7 mouse cellular contexts compared by ENCODE assay signal in genomic region chr16:58409825-58410224, GRCm38 (mm10). TPM values are rescaled to one million over a fixed set of nuclear protein-coding genes. Genes with fewer than 3 reads are reported as not detected.
DNase-seq lines count a peak whose midpoint lies in the region; ATAC-seq and TF ChIP-seq lines count a peak whose summit lies in the region.

No protein-coding gene starts in this region.

- no peaks in the 10 kb centered on the region for H3K9me3 ChIP-seq in lung, embryonic 14.5 days (ENCODE audit: low read depth, low read length)
- no peaks in the 10 kb centered on the region for H3K9me3 ChIP-seq in forebrain, embryonic 12.5 days
- no peaks in the 10 kb centered on the region for H3K9me3 ChIP-seq in limb, embryonic 12.5 days
- H3K9me3 ChIP-seq in stomach, embryonic 15.5 days, result no peaks in the 10 kb centered on the region

- H3K4me1 ChIP-seq in lung, embryonic 14.5 days (ENCODE audit: insufficient read depth), result peaks cover 13% of the 10 kb centered on the region; the same call in 1 of the 2 replicates
- H3K4me1 ChIP-seq in forebrain, embryonic 12.5 days, result peaks cover 20% of the 10 kb centered on the region
- H3K4me1 ChIP-seq in limb, embryonic 12.5 days (replicated peaks), result peaks cover 12% of the 10 kb centered on the region; the same call in 1 of the 2 replicates
- 0 out of 2 replicates have a peak, but pooled peaks cover 3% of the 10 kb centered on the region for H3K4me1 ChIP-seq in stomach, embryonic 15.5 days

- DNase-seq in lung, embryonic 14.5 days, result peak; percentile 27
- DNase-seq in lung, postnatal 4 days, result no peak
- DNase-seq in adrenal gland, postnatal 10 days, result no peak

- H3K4me2 ChIP-seq in lung, embryonic 14.5 days, result peak overlapping the region; percentile 72
- peak overlapping the region; percentile 62 for H3K4me2 ChIP-seq in forebrain, embryonic 12.5 days
- peak overlapping the region; percentile 69 for H3K4me2 ChIP-seq in limb, embryonic 12.5 days
- peak overlapping the region; percentile 65 for H3K4me2 ChIP-seq in stomach, embryonic 15.5 days

- H3K27me3 ChIP-seq in lung, embryonic 14.5 days (ENCODE audit: insufficient read depth, low read length), result no peaks in the 10 kb centered on the region
- H3K27me3 ChIP-seq in forebrain, embryonic 12.5 days, result no peaks in the 10 kb centered on the region
- H3K27me3 ChIP-seq in limb, embryonic 12.5 days, result no peaks in the 10 kb centered on the region
- H3K27me3 ChIP-seq in stomach, embryonic 15.5 days (replicated peaks), result no peaks in the 10 kb centered on the region

- peak overlapping the region; percentile 87 for H3K9ac ChIP-seq in lung, embryonic 14.5 days
- H3K9ac ChIP-seq in forebrain, embryonic 12.5 days, result peak overlapping the region; percentile 87
- H3K9ac ChIP-seq in limb, embryonic 12.5 days (replicated peaks), result peak overlapping the region; percentile 81; the same call in 1 of the 2 replicates
- no peak overlapping the region for H3K9ac ChIP-seq in stomach, embryonic 15.5 days

- H3K36me3 ChIP-seq in lung, embryonic 14.5 days (ENCODE audit: insufficient read depth), result no peaks in the 10 kb centered on the region
- H3K36me3 ChIP-seq in forebrain, embryonic 12.5 days (replicated peaks), result no peaks in the 10 kb centered on the region
- no peaks in the 10 kb centered on the region for H3K36me3 ChIP-seq in limb, embryonic 12.5 days
- no peaks in the 10 kb centered on the region for H3K36me3 ChIP-seq in stomach, embryonic 15.5 days

- TF ChIP-seq CTCF in lung, embryonic 14.5 days (IDR thresholded peaks at IDR 0.05; ENCODE audit: low read depth), result no peak

- no peak overlapping the region for H3K27ac ChIP-seq in lung, embryonic 14.5 days (ENCODE audit: low read depth)
- H3K27ac ChIP-seq in forebrain, embryonic 12.5 days, result no peak overlapping the region
- H3K27ac ChIP-seq in limb, embryonic 12.5 days, result no peak overlapping the region
- H3K27ac ChIP-seq in stomach, embryonic 15.5 days, result no peak overlapping the region

- WGBS in lung, embryonic 14.5 days, result 17% methylated on average over 7 of the region's 7 CpGs
- 47% methylated on average over 7 of the region's 7 CpGs for WGBS in forebrain, embryonic 12.5 days
- WGBS in limb, embryonic 12.5 days, result 41% methylated on average over 7 of the region's 7 CpGs
- 36% methylated on average over 7 of the region's 7 CpGs for WGBS in stomach, embryonic 15.5 days

- no peak for ATAC-seq in lung, embryonic 14.5 days (ENCODE audit: insufficient read depth)
- no peak for ATAC-seq in forebrain, embryonic 12.5 days (ENCODE audit: low FRiP score)
- ATAC-seq in limb, embryonic 12.5 days (ENCODE audit: insufficient number of reproducible peaks, insufficient read depth, low FRiP score, low TSS enrichment, low read depth), result no peak
- ATAC-seq in stomach, embryonic 15.5 days (ENCODE audit: insufficient read depth, low FRiP score, low read depth), result no peak
- ATAC-seq in granulocyte monocyte progenitor cell, adult 5-6 weeks (replicated peaks; ENCODE audit: poor library complexity, severe bottlenecking), result no peak

- peak overlapping the region; percentile 84 for H3K4me3 ChIP-seq in lung, embryonic 14.5 days (ENCODE audit: low read depth, low read length)
- peak overlapping the region; percentile 86 for H3K4me3 ChIP-seq in forebrain, embryonic 12.5 days (replicated peaks)
- peak overlapping the region; percentile 82 for H3K4me3 ChIP-seq in limb, embryonic 12.5 days (replicated peaks)
- H3K4me3 ChIP-seq in stomach, embryonic 15.5 days (replicated peaks), result peak overlapping the region; percentile 92

RNA-seq across cellular contexts. Expression of gene Dcbld2, which starts 1.6 kb away (rescaled TPM):
- polyA plus RNA-seq in lung, embryonic 14.5 days (2014; fragmentation: Nextera tagmentation; extraction: Ambion mirVana), result 14.2 and 17.3 TPM in 2 replicates
- 8.4 and 9.0 TPM in 2 replicates for polyA plus RNA-seq in forebrain, embryonic 12.5 days (2016; fragmentation: Nextera tagmentation; extraction: Ambion mirVana)
- polyA plus RNA-seq in limb, embryonic 12.5 days (2016; fragmentation: Nextera tagmentation; extraction: Ambion mirVana), result 7.0 and 10.0 TPM in 2 replicates
- polyA plus RNA-seq in stomach, embryonic 15.5 days (2015; fragmentation: Nextera tagmentation; extraction: Ambion mirVana), result 8.6 and 9.2 TPM in 2 replicates
- 0.73 and 1.7 TPM in 2 replicates for total RNA-seq in granulocyte monocyte progenitor cell, adult 5-6 weeks (2014; fragmentation: Nextera tagmentation)
- 0.09 TPM in 1 of 2 replicates, not detected in the other for total RNA-seq in granulocyte monocyte progenitor cell, adult 5-6 weeks (2017)
- 10 to 100 TPM; 11.2 to 11.6 TPM for total RNA-seq in adrenal gland, postnatal 10 days (2021)
